Mouse (Mus musculus) right cerebral cortex, postnatal 4 days (tissue): ENCODE results near the gene Mb.
"Not testable (repeated sequence)": the region's sequence is repeated elsewhere in the genome, so short reads cannot be mapped to it uniquely, and the experiment has no call there.

Experiments
- DNase-seq: peaks from one replicate; pipeline ENCODE4 v3.0.0-alpha.2; 2022

Gene Mb

GRCm38 (mm10) chr15:77062746-77063145 lies 12.3 kb upstream of the Mb start:
- DNase-seq = no peak

GRCm38 (mm10) chr15:77059416-77059815 lies 8.9 kb upstream of the Mb start:
- DNase-seq = not testable (repeated sequence)

- DNase-seq = no peak
Observed at GRCm38 (mm10) chr15:77058566-77058965, 8.1 kb upstream of the Mb start.

GRCm38 (mm10) chr15:77056791-77057051 lies 6.3 kb upstream of the Mb start:
- DNase-seq = no peak

GRCm38 (mm10) chr15:77056001-77056790 lies 5.7 kb upstream of the Mb start:
- no peak for DNase-seq

GRCm38 (mm10) chr15:77054611-77055175 lies 4.2 kb upstream of the Mb start:
- DNase-seq = no peak

- no peak for DNase-seq
Observed at GRCm38 (mm10) chr15:77053021-77053420, 2.6 kb upstream of the Mb start.

- no peak for DNase-seq
Observed at GRCm38 (mm10) chr15:77052176-77052575, 1.7 kb upstream of the Mb start.

- DNase-seq = no peak
Observed at GRCm38 (mm10) chr15:77045609-77046008, 4.9 kb downstream of the Mb start.

GRCm38 (mm10) chr15:77044597-77045320 lies 5.7 kb downstream of the Mb start, which contains the start of gene Apol6:
Gene Apol6, plus strand, starts transcription at chr15:77044729.
- DNase-seq = no peak

- DNase-seq = no peak
Observed at GRCm38 (mm10) chr15:77040784-77041183, 9.7 kb downstream of the Mb start.

- no peak for DNase-seq
Observed at GRCm38 (mm10) chr15:77039211-77039700, 11.2 kb downstream of the Mb start.

- no peak for DNase-seq
Observed at GRCm38 (mm10) chr15:77037278-77038161, 12.9 kb downstream of the Mb start.

GRCm38 (mm10) chr15:77036989-77037277 lies 13.5 kb downstream of the Mb start:
- no peak for DNase-seq

GRCm38 (mm10) chr15:77036320-77036988 lies 14.0 kb downstream of the Mb start:
- DNase-seq = no peak

GRCm38 (mm10) chr15:77035643-77036042 lies 14.8 kb downstream of the Mb start:
- no peak for DNase-seq

- DNase-seq = no peak
Observed at GRCm38 (mm10) chr15:77034526-77034925, 15.9 kb downstream of the Mb start.

- DNase-seq = no peak
Observed at GRCm38 (mm10) chr15:77031271-77031670, 19.2 kb downstream of the Mb start.

- DNase-seq = peak; percentile 60
Observed at GRCm38 (mm10) chr15:77029331-77029991, 21.0 kb downstream of the Mb start.

- DNase-seq = no peak
Observed at GRCm38 (mm10) chr15:77027675-77028074, 22.8 kb downstream of the Mb start.

GRCm38 (mm10) chr15:77027117-77027516 lies 23.4 kb downstream of the Mb start:
- no peak for DNase-seq
